Mouse (Mus musculus): Measurements from ENCODE around the gene Rras. TPM values are rescaled to one million over a fixed set of nuclear protein-coding genes. Genes with fewer than 3 reads are reported as not detected.
"Not testable (repeated sequence)": the region's sequence is repeated elsewhere in the genome, so short reads cannot be mapped to it uniquely, and the experiment has no call there.

Gene Rras
- total RNA-seq, 4 experiments from 2014 or later: 40.2 to 49.8 (median 44.1) TPM

DNA sequence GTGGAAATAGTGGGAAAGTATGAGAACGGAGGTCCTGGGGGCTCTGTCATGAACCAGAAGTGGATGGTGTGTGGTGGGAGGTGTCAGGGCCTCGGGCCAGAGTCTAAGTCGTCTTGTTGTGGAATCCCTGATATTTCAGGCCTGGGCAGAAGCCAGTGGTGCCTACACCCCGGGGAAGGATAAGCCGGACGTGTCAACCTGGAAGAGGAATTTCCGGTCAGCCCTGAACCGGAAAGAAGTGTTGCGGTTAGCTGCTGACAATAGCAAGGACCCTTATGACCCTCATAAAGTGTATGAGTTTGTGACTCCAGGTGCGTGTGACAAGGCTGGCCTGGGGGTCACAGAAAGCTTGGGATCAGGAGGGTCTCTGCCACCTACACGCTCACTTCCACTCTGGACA lies 18.0 kb upstream of the Rras start:
- peak; percentile 41 for DNase-seq (ENCODE audit: low spot score)

DNA sequence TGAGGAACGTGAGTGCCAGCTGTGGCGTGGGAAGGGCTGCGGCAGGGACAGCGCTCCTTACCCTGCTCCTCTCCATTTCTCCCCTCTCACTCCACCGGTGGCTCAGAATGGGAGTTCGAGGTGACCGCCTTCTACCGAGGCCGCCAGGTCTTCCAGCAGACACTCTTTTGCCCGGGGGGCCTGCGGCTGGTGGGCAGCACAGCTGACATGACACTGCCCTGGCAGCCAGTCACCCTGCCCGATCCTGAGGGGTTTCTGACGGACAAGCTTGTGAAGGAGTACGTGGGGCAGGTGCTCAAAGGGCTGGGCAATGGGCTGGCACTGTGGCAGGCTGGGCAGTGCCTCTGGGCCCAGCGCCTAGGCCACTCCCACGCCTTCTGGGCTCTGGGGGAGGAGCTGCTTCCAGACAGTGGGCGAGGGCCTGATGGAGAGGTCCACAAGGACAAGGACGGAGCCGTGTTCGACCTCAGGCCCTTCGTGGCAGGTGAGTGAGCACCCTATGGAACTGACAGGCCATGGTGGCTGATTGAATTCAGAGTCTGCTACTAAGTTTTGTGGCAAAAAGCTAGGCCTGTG lies 17.1 kb upstream of the Rras start:
- no peak for DNase-seq (ENCODE audit: low spot score)

DNA sequence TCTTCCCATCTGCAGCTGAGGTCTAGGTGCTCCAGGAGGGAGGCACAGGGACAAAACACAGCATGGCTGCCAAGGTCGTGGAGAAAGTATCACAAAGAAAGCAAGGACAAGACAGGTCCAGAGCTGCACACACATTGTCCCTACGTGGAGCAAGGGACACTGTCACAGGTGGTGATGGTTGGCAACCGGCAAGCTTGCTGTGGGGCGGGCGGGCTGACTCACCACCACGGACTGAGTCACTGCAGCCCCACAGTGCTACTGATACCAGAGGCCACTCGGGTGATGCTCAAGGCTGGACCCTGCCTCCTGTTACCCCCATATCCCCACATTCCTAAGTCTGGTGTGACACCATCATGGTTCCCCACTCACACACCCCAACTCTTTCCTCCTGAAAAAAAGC lies 15.3 kb upstream of the Rras start:
- no peak for DNase-seq (ENCODE audit: low spot score)

DNA sequence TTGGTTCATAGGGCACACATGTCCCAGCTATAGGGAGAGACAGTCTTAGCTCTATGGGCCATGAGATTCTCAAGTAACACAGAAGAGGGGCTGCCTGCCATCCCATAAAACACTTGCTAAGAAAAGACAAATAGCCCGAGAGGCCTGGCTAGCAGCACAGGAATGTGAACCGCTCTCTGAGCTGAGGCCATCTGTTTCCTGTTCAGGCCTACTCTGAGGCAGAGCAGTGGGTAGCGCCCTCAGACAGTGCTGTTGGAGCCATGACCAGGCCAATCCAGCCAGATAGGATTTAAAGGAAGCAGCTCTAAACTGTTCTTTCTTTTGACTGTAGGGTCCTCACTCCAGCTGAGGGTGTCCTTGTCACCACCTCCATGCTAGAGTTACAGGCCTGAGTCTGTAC lies 13.2 kb upstream of the Rras start:
- no peak for DNase-seq (ENCODE audit: low spot score)

DNA sequence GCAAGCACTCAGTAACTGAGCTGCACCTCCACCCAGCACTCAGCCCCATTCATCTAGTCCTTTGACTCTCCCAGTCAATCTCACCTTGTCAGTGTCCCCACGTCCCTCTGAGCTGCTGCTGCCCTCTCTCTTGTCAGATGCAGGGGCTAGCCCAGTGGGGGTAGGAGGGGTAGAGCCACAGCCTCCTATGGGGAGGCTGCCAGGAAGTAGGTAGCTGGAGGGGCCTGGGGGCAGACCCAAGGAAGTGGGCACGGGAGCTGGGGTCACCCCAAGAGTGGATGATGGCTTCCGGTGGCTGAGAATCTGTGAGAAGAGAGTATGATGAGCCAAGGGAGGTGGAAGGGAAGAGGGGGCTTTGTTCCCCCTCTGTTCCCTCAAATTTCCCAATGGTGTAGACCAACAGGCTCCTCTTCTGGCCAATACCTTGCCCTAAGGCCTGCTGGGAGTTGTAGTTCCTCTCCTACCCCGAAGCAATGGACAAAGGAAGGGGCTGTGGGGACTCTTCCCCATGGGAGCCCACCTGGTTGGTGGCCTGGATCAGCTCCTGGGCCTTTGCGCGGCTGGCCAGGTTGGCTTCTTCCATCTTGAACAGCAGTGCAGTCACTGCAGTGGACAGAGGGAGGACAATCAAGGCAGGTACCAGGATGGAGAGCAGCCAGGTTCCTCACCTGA lies 12.3 kb upstream of the Rras start:
- no peak for DNase-seq (ENCODE audit: low spot score)

DNA sequence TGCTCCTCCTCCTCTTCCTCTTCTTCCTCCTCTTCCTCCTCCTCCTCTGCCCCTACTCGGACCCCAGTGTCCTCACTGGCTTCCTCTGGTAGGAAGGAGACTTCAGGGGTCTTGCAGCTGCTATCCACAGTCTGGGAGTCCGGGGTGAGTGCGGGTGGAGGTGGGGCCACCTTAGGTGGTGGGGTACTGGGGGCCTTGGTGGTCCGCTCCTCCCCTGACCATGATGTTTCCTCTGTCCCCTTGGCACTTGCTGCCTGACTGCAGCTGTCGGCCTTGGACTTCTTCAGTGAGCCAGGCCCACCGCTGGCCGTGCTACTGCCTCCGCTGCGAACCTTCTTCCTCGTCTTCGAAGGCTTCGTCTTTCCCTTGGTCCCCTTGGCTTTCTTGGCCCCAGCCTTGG lies 11.3 kb upstream of the Rras start:
- no peak for DNase-seq (ENCODE audit: low spot score)

DNA sequence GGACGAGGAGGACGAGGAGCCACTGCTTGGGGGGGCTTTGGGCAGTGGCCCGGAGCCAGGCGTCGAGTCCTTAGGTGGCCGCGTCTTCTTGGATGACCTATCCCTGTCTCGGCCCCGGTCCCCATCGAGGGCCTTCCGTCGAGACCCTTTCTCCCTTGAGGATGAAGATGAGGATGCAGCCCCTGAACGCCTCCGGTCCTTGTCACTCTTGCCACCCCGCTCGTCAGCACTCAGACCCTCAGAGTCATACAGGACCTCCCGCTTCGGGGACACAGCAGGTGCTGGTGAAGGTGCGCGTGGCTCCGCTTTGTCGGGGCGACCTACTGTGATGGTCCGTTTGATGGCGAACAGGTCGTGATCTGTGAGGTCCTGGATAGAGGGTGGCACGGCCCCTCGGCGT lies 10.6 kb upstream of the Rras start:
- DNase-seq (ENCODE audit: low spot score): no peak

DNA sequence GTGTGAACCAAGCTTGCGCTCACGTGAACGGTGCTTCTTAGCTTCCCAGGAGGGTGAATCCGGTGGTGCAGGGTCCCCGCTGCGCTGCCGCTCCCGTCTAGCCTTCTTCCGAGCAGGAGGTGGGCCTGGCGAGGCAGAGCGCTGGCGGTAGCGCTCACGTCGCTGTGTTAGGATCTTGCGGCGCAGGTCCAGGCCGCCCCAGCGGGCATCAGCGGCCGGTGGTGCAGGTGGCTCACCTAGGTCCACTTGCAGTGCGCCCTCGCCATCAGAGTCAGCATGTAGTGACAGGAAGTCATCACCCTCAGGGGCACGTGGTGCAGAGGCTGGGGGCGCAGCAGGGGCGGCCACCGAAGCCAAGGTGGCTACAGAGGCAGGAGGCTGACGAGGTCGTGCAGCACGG lies 9.9 kb upstream of the Rras start:
- no peak for DNase-seq (ENCODE audit: low spot score)

DNA sequence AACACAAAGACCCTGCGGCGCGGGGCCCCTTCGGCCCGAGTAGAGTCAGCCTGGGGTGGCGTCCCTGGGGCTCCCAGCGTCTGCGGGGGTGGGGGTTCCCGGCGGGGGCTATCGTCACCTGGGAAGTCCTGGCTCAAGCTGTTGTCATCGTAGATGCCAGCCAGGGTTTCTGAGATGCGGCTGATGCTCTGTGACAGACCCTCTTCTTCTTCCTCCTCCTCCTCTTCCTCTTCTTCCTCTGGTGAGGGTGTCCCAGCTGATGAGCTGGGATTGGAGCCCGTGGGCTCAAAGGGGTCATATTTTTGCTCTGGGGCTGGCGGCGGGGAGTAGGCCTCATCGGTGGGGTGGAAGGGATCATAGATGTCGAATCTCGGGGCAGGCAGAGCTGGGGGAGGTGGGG lies 9.3 kb upstream of the Rras start:
- no peak for DNase-seq (ENCODE audit: low spot score)

DNA sequence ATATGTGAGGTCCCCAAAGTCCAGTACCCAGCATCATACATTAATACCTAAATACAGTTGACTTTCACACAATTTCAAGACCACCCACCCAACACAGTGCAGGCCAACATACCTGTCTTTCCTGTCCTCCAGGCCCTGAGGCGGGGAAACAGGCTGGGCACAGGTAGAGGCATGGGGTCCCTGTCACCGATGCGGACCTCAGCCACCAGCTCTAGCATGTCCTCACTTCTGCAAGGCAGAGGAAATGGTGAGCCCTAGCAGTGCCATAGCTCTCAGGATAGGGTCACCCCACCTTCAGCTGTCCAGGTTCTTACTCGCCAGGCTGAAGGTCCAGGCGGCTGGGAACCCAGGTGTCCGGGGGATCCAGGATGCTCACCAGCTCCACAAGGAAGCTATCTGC lies 5.8 kb upstream of the Rras start:
- no peak for DNase-seq (ENCODE audit: low spot score)

DNA sequence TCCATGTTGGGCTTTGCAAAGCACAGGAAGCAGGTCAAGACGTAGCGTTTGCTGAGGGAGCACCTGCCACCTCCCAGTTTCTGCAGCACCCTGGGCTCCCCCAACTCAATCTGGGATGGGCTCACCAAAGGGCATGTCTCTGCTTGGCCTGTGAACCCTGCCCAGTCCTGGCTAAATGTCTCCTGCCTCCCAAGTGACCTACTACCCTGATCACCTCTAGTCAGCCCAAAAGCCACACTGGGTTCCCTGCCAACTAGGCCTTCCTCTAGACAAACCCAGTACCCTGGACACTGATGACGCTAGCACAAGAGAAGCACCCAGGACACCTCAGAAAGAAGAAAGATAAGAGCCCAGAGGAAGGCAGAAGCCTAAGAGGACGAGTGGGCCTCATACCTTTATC lies 4.9 kb upstream of the Rras start:
- DNase-seq (ENCODE audit: low spot score): no peak

DNA sequence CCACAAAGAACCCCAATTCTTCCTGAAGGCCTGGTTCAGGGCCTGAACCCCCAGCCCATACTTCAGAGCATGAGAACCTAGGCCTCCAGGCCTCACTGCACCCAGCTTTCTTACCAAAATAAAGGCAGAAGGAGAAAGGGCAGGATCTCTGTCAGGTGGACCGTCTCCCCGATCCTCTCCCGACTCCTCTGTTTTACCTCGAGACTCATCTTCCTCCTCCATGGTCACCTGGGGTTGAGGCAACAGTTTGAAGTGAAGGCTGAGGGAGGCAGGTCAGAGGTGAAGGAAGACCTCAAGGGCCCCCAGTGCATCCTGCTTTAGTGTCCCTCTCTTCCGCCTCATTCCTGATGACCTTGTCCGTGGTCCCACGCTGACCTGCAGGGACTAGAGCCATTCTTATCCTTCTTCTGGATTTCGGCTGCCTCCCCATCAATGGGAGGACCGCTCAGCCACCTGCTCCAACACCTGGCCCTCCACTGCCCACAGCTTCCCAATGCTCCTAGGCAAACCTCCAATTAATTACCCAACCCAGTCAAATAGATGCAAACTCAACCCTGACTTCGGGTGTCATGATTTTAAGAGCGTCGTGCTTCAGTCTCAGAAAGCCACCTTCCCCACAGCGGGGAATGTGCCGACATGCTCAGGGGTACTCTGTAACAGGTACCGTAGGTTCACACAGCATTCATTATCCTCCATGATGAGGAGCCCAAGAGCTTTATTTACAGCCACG lies 4.2 kb upstream of the Rras start:
- DNase-seq (ENCODE audit: low spot score): no peak

DNA sequence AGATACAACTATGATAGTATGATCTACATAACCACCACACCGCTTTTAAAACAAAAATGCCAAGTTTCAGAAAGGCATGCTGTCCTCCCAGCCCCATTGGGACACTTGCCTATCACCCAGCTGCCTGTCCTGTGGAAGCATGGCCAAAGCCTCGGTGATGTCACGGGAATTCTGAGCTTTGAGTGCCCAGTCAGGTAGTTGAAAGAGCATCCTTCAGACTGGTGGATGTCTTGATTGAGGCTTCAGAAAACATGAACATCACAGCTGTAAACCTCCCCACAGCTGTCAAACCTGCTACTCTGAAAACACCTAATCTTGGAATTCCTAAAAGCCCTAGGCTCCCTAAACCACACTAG lies 3.7 kb upstream of the Rras start:
- DNase-seq (ENCODE audit: low spot score): no peak

DNA sequence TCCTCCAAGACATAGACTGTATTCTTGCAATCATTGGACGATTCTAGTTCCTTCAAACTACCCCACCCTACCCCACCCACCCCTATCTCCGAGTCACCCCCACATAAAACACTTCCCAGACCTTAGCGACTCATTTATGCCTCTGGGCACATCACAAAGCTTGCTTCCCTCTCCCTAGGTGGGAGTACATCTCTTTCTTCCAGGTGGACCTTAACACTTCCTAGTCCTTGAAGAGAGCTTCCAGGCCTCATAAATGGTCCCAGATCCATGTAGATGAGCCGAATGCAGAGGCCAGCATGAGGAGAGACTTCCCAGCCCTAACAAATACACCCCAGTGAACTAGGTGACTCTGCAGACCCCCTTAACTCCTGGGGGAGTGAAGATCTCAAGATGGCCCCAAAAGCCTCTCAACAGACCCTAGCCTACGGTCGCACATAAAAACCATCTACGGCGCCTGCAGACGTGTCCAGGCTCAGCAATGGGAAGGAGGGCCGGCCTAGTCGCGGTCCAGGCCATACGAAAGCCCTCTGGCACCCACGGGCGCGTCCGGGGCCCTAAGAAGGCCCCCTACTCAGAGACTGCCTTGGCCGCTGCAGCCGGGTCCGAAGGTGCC lies 2.3 kb upstream of the Rras start:
- no peak for DNase-seq (ENCODE audit: low spot score)

DNA sequence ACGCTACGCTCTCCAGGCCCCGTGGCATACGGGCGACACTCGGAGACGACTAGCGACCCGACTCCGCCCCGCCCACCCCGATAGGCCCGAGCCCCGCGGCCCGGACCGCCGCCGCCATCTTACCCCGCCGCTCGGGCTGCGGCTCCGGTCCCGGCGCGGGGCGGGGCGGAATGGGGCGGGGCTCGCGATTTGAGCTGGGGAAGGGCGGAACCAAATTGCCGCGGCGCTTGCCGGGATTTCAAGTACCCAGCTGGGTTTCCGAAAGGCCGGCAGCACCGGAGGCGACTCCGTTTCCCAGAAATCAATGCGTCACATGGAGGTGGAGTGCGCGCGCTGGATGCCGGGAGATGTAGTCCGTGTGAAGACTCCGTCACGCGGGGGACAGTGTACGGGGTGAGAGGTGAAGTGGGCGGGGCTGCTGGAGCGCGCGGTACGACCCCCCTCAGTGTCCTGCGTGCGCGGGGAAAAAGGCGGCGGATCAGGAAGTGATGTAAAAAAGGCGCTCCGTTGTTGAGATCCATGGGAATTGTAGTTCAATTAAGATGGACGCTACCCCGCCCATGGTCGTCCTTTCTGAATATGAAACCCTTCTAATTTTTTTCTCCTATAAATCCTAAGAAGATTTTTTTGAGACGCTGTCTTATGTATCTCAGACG lies 1.7 kb upstream of the Rras start, which contains the start of gene Scaf1:
Scaf1 (minus strand) TSS at position 407 of the 656 bp plus-strand sequence.
- peak; percentile 99 for DNase-seq (ENCODE audit: low spot score)

DNA sequence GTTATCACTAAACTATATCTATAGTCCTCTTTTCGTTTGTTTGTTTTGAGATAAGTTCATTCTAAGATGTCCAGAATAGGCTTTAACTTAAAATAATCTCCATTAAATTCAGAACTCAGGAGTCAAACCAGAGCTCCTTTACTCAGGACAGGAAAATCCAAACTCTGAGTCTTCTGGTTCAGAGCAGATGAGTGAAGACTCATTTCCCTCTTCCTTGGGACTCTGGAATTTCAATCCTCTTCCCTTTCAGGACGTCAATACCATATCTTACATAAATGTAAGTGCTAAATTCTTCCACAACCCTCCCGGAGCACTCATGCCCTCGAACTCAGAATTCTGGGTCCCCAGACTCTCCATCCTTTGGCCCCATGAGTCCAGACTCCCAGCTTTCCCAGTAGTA lies 1.0 kb upstream of the Rras start:
- no peak for DNase-seq (ENCODE audit: low spot score)

DNA sequence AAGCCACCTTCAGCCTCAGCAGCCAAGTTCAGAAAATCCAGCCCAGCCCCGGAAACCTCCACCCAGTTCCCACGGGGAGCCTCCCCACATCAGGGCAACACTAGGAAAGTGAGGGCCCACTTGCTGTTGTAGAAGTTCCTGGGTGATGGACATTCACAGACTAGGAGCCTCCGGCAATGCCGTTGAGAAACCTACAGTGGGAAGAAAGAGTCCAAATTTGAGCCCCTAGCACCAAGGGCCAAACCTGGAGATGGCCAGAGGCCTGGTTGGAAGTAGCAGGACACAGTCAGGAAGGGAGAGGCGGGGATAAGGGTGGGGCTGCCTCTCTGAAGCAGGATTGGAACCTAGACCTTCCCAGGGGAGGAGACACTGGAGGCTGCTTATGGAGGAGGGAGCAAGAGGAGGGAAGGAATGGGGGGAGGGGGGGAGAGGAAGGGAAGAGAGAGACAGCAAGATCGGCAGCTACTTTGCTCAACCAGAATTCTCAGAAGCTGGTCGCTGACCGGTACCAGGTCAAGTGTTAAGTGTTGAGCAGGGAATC lies 1.3 kb downstream of the Rras start:
- peak; percentile 91 for DNase-seq (ENCODE audit: low spot score)

DNA sequence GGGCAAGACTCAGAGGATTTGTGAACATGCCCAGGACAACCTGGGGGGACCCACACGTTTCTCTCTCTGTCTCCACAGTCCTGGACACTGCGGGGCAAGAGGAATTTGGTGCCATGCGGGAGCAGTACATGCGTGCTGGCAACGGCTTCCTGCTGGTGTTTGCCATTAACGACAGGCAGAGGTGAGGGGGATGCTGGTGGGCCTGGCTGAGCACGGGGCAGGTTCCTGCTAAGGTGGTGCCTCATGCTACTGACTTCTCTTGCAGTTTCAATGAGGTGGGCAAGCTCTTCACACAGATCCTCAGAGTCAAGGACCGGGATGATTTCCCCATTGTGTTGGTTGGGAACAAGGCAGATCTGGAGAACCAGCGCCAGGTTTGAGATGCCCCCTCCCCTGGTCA lies 2.5 kb downstream of the Rras start:
- no peak for DNase-seq (ENCODE audit: low spot score)

DNA sequence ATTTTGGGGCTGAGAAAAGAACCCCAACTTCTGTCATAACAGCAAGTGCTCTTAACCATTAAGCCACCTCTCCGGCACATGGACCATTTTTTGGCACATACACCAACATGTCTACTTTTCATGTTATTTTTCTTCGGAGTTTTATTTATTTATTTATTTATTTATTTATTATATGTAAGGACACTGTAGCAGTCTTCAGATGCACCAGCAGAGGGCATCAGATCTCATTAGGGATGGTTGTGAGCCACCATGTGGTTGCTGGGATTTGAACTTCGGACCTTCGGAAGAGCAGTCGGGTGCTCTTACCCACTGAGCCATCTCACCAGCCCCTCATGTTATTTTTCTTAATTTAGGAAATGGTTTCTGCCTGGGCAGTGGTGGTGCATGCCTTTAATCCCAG lies 6.0 kb downstream of the Rras start:
- not testable (repeated sequence) for DNase-seq (ENCODE audit: low spot score)

DNA sequence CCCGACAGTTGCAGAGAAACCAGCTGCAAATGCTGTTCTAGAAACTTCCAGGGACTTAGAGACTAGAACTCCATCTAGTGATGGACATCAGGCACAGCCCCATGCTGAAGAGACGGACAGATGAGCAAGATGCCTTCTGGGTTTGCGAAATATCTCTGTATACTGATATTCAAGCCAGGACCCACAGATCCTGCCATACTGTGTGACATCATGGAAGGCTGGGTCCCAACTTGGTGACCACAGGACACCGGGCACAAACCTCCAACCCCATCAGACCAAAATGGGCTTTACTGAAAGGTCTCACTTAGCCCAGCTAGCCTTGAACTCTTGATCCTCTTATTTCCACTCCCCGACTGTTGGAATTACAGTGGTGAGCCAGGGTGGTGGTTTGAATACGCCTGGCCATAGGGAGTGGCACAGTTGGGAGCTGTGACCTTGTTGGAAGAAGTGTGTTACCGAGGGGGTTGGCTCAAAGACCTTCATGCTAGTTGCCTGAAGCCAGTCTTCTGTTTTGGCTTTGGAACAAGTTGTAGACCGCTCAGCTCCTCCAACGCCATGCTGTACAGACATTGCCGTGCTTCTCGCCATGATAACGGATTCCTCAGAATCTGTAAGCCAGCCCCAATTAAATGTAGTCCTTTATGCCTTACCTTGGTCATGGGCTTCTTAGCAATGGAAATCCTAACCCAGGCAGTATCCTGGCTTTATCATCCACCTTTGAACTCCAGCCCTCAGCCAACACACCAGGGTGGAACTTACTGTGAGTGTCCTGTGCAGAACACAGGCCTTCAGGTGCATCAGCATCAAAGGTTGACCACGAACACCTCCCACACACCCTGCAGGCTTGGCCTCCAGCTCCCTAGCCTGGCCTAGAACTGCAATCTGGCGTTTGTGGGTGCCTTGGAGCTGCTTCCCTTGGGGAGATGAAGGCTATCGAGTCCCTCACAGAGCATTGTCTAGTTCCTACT lies 6.8 kb downstream of the Rras start:
- DNase-seq (ENCODE audit: low spot score): no peak
